31 mouse cellular contexts compared by ENCODE assay signal in the genomic region with DNA sequence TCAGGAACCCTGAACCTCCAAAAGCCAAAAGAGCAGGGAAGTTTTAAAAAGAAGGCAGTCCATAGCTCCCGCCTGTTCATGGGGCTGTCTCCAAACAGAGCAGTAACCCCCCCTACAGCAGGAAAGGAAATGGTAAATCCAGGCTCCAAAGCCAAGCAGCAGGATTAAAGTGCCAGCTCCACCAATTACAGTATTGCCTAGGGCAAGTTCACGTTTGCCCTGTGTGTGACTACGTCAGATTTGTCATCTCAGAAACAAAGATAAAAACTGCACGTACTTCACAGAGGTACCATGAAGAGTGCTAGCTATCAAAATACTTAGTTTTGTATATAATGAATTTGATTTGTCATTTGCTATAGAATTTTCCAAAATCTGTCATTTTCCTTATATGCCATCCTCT. TPM values are rescaled to one million over a fixed set of nuclear protein-coding genes. Genes with fewer than 3 reads are reported as not detected.
A peak's percentile ranks its signal among the peaks of the same experiment; 100 is the strongest.
DNase-seq lines count a peak whose midpoint lies in the region; ATAC-seq and TF ChIP-seq lines count a peak whose summit lies in the region.
"Had no signal": no experiment of that assay in that cellular context is flagged by ENCODE, and none has a peak within 500 bp of the region (broad histone marks: within the 10 kb centered on the region; RNA-seq: fewer than 3 reads in every experiment).

No protein-coding gene starts in this region.

- no peaks in the 10 kb centered on the region for H3K27me3 ChIP-seq in kidney, embryonic 14.5 days (ENCODE audit: control insufficient read depth, insufficient read depth, low read length)
- no peaks in the 10 kb centered on the region for H3K27me3 ChIP-seq in midbrain, embryonic 13.5 days
- no peaks in the 10 kb centered on the region for H3K27me3 ChIP-seq in midbrain, embryonic 11.5 days (ENCODE audit: control insufficient read depth, insufficient read depth, low read length)
- H3K27me3 ChIP-seq in midbrain, postnatal 0 days (ENCODE audit: insufficient read depth, low read length), result no peaks in the 10 kb centered on the region
- H3K27me3 ChIP-seq: CH12.LX; embryonic facial prominence, embryonic 12.5 days; embryonic facial prominence, embryonic 15.5 days; heart, embryonic 13.5 days; Patski had no signal

- no peak for DNase-seq in kidney, adult 8-10 months
- DNase-seq in midbrain, embryonic 11.5 days (ENCODE audit: low spot score, missing footprints), result no peak
- DNase-seq in hindlimb bud, embryonic 11.5 days (ENCODE audit: extremely low spot score, low read depth, low spot score), result peak; percentile 49
- DNase-seq in midbrain, postnatal 0 days (ENCODE audit: low spot score), result no peak
- DNase-seq in lung, postnatal 14 days, result no peak
- DNase-seq: adrenal gland, postnatal 14 days; B cell, adult 2 months; cerebellum, adult 11 months; cerebellum, adult 2 months; cerebellum, adult 9-11 months; cerebellum, postnatal 36 days; forebrain, postnatal 0 days; gastrocnemius, postnatal 10 days; gastrocnemius, postnatal 36 days; heart, adult 2 months; heart, postnatal 14 days; heart, postnatal 4 days had no signal

- no peak overlapping the region for H3K27ac ChIP-seq in kidney, embryonic 14.5 days (ENCODE audit: low read depth, low read length)
- H3K27ac ChIP-seq in midbrain, embryonic 13.5 days, result no peak overlapping the region
- no peak overlapping the region for H3K27ac ChIP-seq in midbrain, embryonic 11.5 days (ENCODE audit: low read depth, low read length)
- H3K27ac ChIP-seq in midbrain, postnatal 0 days (ENCODE audit: low read depth, low read length), result no peak overlapping the region
- H3K27ac ChIP-seq: embryonic facial prominence, embryonic 12.5 days; embryonic facial prominence, embryonic 15.5 days; heart, adult 2 months; heart, embryonic 10.5 days; heart, embryonic 13.5 days; hindbrain, embryonic 14.5 days; hindbrain, postnatal 0 days had no signal

- H3K4me2 ChIP-seq in kidney, embryonic 14.5 days (replicated peaks; ENCODE audit: low read depth, low read length), result no peak overlapping the region
- H3K4me2 ChIP-seq in midbrain, embryonic 13.5 days (replicated peaks), result no peak overlapping the region
- no peak overlapping the region for H3K4me2 ChIP-seq in midbrain, embryonic 11.5 days
- no peak overlapping the region for H3K4me2 ChIP-seq in midbrain, postnatal 0 days (ENCODE audit: low read depth, low read length, poor library complexity, severe bottlenecking)
- H3K4me2 ChIP-seq: embryonic facial prominence, embryonic 12.5 days; embryonic facial prominence, embryonic 15.5 days; heart, embryonic 13.5 days; hindbrain, embryonic 14.5 days had no signal

- TF ChIP-seq CTCF in midbrain, postnatal 0 days (IDR thresholded peaks at IDR 0.05), result no peak

- no peaks in the 10 kb centered on the region for H3K9me3 ChIP-seq in kidney, embryonic 14.5 days (ENCODE audit: control insufficient read depth, low read length)
- no peaks in the 10 kb centered on the region for H3K9me3 ChIP-seq in midbrain, embryonic 13.5 days
- H3K9me3 ChIP-seq in midbrain, embryonic 11.5 days (ENCODE audit: control insufficient read depth, low read length), result no peaks in the 10 kb centered on the region
- no peaks in the 10 kb centered on the region for H3K9me3 ChIP-seq in midbrain, postnatal 0 days (ENCODE audit: low read length)
- H3K9me3 ChIP-seq: embryonic facial prominence, embryonic 12.5 days; embryonic facial prominence, embryonic 15.5 days; G1E; heart, embryonic 10.5 days; heart, embryonic 13.5 days had no signal

- H3K9ac ChIP-seq in kidney, embryonic 14.5 days (ENCODE audit: low read depth, low read length), result no peak overlapping the region
- H3K9ac ChIP-seq in midbrain, embryonic 13.5 days (replicated peaks), result no peak overlapping the region
- no peak overlapping the region for H3K9ac ChIP-seq in midbrain, embryonic 11.5 days (ENCODE audit: low read length)
- H3K9ac ChIP-seq in midbrain, postnatal 0 days (replicated peaks; ENCODE audit: low read length, poor library complexity, severe bottlenecking), result no peak overlapping the region
- H3K9ac ChIP-seq: embryonic facial prominence, embryonic 12.5 days; embryonic facial prominence, embryonic 15.5 days; forebrain, postnatal 0 days; heart, embryonic 13.5 days; hindbrain, embryonic 14.5 days had no signal

- no peak overlapping the region for H3K4me3 ChIP-seq in kidney, embryonic 14.5 days (ENCODE audit: low read length)
- no peak overlapping the region for H3K4me3 ChIP-seq in midbrain, embryonic 13.5 days (replicated peaks)
- H3K4me3 ChIP-seq in midbrain, embryonic 11.5 days (ENCODE audit: low read depth, low read length), result no peak overlapping the region
- H3K4me3 ChIP-seq in midbrain, postnatal 0 days (ENCODE audit: low read depth, low read length), result no peak overlapping the region
- H3K4me3 ChIP-seq: embryonic facial prominence, embryonic 12.5 days; embryonic facial prominence, embryonic 15.5 days; heart, adult 2 months; heart, embryonic 10.5 days; heart, embryonic 13.5 days had no signal

- H3K4me1 ChIP-seq in kidney, embryonic 14.5 days (ENCODE audit: control insufficient read depth, insufficient read depth, low read length), result no peaks in the 10 kb centered on the region
- H3K4me1 ChIP-seq in midbrain, embryonic 13.5 days (replicated peaks), result no peaks in the 10 kb centered on the region
- no peaks in the 10 kb centered on the region for H3K4me1 ChIP-seq in midbrain, embryonic 11.5 days (ENCODE audit: control insufficient read depth, insufficient read depth, low read length)
- H3K4me1 ChIP-seq in midbrain, postnatal 0 days (ENCODE audit: insufficient read depth, low read length), result no peaks in the 10 kb centered on the region
- H3K4me1 ChIP-seq: embryonic facial prominence, embryonic 12.5 days; embryonic facial prominence, embryonic 15.5 days; heart, embryonic 10.5 days; heart, embryonic 13.5 days had no signal

- peak; percentile 24; the same call in 1 of the 2 replicates for ATAC-seq in kidney, embryonic 14.5 days (ENCODE audit: low FRiP score, low TSS enrichment)
- peak; percentile 55; the same call in 1 of the 2 replicates for ATAC-seq in midbrain, embryonic 13.5 days
- ATAC-seq in midbrain, embryonic 11.5 days (ENCODE audit: low FRiP score), result no peak
- ATAC-seq in midbrain, postnatal 0 days (ENCODE audit: low FRiP score), result peak; percentile 65; the same call in 1 of the 2 replicates
- ATAC-seq: forebrain, embryonic 14.5 days; forebrain, postnatal 0 days; hindbrain, postnatal 0 days; Patski had no signal

- H3K36me3 ChIP-seq in kidney, embryonic 14.5 days (ENCODE audit: control insufficient read depth, insufficient read depth, low read length), result no peaks in the 10 kb centered on the region
- no peaks in the 10 kb centered on the region for H3K36me3 ChIP-seq in midbrain, embryonic 13.5 days
- no peaks in the 10 kb centered on the region for H3K36me3 ChIP-seq in midbrain, embryonic 11.5 days (ENCODE audit: control insufficient read depth, insufficient read depth, low read length)
- no peaks in the 10 kb centered on the region for H3K36me3 ChIP-seq in midbrain, postnatal 0 days (ENCODE audit: insufficient read depth, low read length)
- H3K36me3 ChIP-seq: embryonic facial prominence, embryonic 12.5 days; embryonic facial prominence, embryonic 15.5 days; G1E; heart, embryonic 10.5 days; heart, embryonic 13.5 days had no signal

- 37% methylated on average over 4 of the region's 4 CpGs for WGBS in kidney, embryonic 14.5 days
- WGBS in midbrain, embryonic 13.5 days, result 69% methylated on average over 4 of the region's 4 CpGs
- 92% methylated on average over 4 of the region's 4 CpGs for WGBS in midbrain, embryonic 11.5 days
- WGBS in midbrain, postnatal 0 days, result 44% methylated on average over 4 of the region's 4 CpGs

RNA-seq across cellular contexts. Expression of gene Plch1, which starts 55.1 kb away (rescaled TPM):
- polyA plus RNA-seq in kidney, embryonic 14.5 days (2014; fragmentation: Nextera tagmentation; extraction: Ambion mirVana), result 11.2 and 20.4 TPM in 2 replicates
- polyA plus RNA-seq in midbrain, embryonic 13.5 days (2015; fragmentation: Nextera tagmentation; extraction: Ambion mirVana), result 20.6 and 21.5 TPM in 2 replicates
- 38.7 and 43.6 TPM in 2 replicates for polyA plus RNA-seq in midbrain, embryonic 11.5 days (2014; fragmentation: Nextera tagmentation; extraction: Ambion mirVana)
- 19.2 and 23.5 TPM in 2 replicates for total RNA-seq in midbrain, postnatal 0 days (2014; rRNA removed)
- 5.4 and 5.6 TPM in 2 replicates for polyA plus RNA-seq in midbrain, postnatal 0 days (2015; fragmentation: Nextera tagmentation; extraction: Ambion mirVana)
- total RNA-seq: gastrocnemius, adult 18-20 months; gastrocnemius, postnatal 36 days; granulocyte monocyte progenitor cell, adult 5-6 weeks had no signal
- polyA plus RNA-seq: G1E had no signal
